Mouse (Mus musculus): Measurements from ENCODE around the gene Elmod2. TPM values are rescaled to one million over a fixed set of nuclear protein-coding genes. Genes with fewer than 3 reads are reported as not detected.

Elmod2 gene
- polyA plus RNA-seq, 1 experiment from 2014 or later: 19.7 TPM

DNA sequence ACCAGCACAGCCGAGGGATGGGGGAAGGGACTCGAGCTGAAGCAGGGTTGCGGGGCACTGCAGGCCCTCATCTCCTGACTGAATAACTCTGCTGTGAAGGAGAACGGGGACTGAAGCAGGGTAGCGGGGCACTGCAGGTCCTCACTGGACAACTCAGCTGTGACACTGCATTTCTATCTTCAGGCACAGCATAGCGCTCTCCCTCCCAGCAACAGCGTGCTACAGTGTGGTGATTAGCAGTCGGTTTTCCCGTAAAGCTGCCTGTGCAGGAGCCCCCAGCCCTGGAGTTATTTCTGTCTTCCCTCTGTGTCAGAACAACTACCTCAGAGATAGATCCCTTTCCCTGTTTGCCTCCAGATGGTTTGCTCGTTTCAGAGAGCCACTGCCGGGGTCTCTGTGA lies 57.8 kb downstream of the Elmod2 start:
- Histone ChIP-seq H3K9me3 (replicated peaks) (no peaks in the 10 kb centered on the region), H3K9ac (replicated peaks) (no peak overlapping the region), H3K27me3 (replicated peaks) (no peaks in the 10 kb centered on the region), H3K4me3 (replicated peaks) (no peak overlapping the region), H3K36me3 (peaks cover 28% of the 10 kb centered on the region), H3K27ac (replicated peaks) (no peak overlapping the region), H3K4me2 (no peak overlapping the region), H3K4me1 (no peaks in the 10 kb centered on the region)
- WGBS: 76% methylated on average over 11 of the region's 11 CpGs
- ATAC-seq (ENCODE audit: low FRiP score): no peak

DNA sequence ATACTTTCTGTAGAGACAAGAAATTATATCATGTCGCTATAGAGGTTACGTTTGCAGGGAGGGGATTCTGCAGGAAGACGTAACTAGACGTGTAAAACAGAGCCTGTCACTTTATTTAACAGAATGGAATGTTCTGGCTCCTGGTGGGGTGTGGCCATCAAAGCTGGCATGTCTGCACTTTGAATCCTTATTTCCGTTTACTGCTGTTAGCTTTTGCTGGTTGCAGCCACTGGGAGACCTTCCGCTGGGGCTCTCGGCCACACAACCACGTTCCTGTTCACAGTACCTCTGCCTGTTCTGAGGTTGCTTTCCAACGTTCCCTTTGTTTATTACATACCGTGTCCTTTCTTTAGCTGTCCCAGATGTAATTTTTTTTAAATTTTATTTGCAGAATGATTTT lies 59.8 kb downstream of the Elmod2 start:
- Histone ChIP-seq H3K27ac (replicated peaks) (no peak overlapping the region), H3K9me3 (replicated peaks) (no peaks in the 10 kb centered on the region), H3K9ac (replicated peaks) (no peak overlapping the region), H3K4me2 (no peak overlapping the region), H3K27me3 (replicated peaks) (no peaks in the 10 kb centered on the region), H3K36me3 (peaks cover 44% of the 10 kb centered on the region), H3K4me1 (no peaks in the 10 kb centered on the region), H3K4me3 (replicated peaks) (no peak overlapping the region)
- WGBS: 85% methylated on average over 10 of the region's 10 CpGs
- no peak for ATAC-seq (ENCODE audit: low FRiP score)

DNA sequence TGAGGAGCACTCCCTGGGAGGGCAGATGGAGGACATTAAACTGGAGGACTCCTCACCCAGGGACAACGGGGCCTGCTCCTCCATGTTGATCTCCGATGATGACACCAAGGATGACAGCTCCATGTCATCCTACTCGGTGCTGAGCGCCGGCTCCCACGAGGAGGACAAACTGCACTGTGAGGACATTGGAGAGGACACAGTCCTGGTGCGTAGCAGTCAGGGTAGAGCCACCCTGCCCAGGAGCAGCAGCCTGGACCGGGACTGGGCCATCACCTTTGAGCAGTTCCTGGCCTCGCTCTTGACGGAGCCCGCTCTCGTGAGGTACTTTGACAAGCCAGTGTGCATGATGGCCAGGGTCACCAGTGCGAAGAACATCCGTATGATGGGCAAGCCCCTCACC lies 61.1 kb downstream of the Elmod2 start:
- H3K9ac ChIP-seq (replicated peaks): no peak overlapping the region
- no peaks in the 10 kb centered on the region for H3K9me3 ChIP-seq (replicated peaks)
- no peak for ATAC-seq (ENCODE audit: low FRiP score)
- 98% methylated on average over 14 of the region's 14 CpGs for whole genome bisulfite sequencing
- H3K27ac ChIP-seq (replicated peaks): no peak overlapping the region
- no peaks in the 10 kb centered on the region for H3K27me3 ChIP-seq (replicated peaks)
- H3K4me2 ChIP-seq: no peak overlapping the region
- H3K4me1 ChIP-seq: no peaks in the 10 kb centered on the region
- peaks cover 54% of the 10 kb centered on the region for H3K36me3 ChIP-seq
- no peak overlapping the region for H3K4me3 ChIP-seq (replicated peaks)

Other genes starting within 250 kb of the Elmod2 start
- 12.4 and 14.4 TPM in 2 replicates for gene Tbc1d9, start 167.1 kb downstream of the Elmod2 start, polyA plus RNA-seq (2015; fragmentation: Nextera tagmentation; extraction: Ambion mirVana)
- gene Gm10645, start 166.3 kb downstream of the Elmod2 start, polyA plus RNA-seq (2015; fragmentation: Nextera tagmentation; extraction: Ambion mirVana): 5.5 and 6.2 TPM in 2 replicates
- 0.12 TPM in 1 of 2 replicates, not detected in the other for gene Ucp1, start 42.1 kb downstream of the Elmod2 start, polyA plus RNA-seq (2015; fragmentation: Nextera tagmentation; extraction: Ambion mirVana)
- gene Mgat4d, start 16.0 kb upstream of the Elmod2 start, polyA plus RNA-seq (2015; fragmentation: Nextera tagmentation; extraction: Ambion mirVana): not detected in 2 replicates
- gene Clgn, start 57.4 kb upstream of the Elmod2 start, polyA plus RNA-seq (2015; fragmentation: Nextera tagmentation; extraction: Ambion mirVana): 15.9 and 17.2 TPM in 2 replicates
- 272 and 290 TPM in 2 replicates for gene Scoc, start 125.9 kb upstream of the Elmod2 start, polyA plus RNA-seq (2015; fragmentation: Nextera tagmentation; extraction: Ambion mirVana)
- not detected in 2 replicates for gene Olfr370, start 203.3 kb upstream of the Elmod2 start, polyA plus RNA-seq (2015; fragmentation: Nextera tagmentation; extraction: Ambion mirVana)
- gene Ndufb7, start 234.2 kb upstream of the Elmod2 start, polyA plus RNA-seq (2015; fragmentation: Nextera tagmentation; extraction: Ambion mirVana): 344 and 362 TPM in 2 replicates

Data from neural tube, embryonic 15.5 days (tissue).